Mouse (Mus musculus) hematopoietic stem cell, adult 5-6 weeks (primary cell): ENCODE data around the gene Cnot6l. TPM values are rescaled to one million over a fixed set of nuclear protein-coding genes. Genes with fewer than 3 reads are reported as not detected.

Source experiments
- ATAC-seq, 2 experiments: fragments of 125-278 bp in 1 of 2; replicated peaks in 1 of 2; 2 replicates each; pipeline ENCODE4 v1.8.0; 2016 to 2017; ENCODE audit warnings: inconsistent platforms in 2 of 2, mild to moderate bottlenecking in 2 of 2, moderate number of reproducible peaks in 2 of 2, low read depth in 1 of 2, moderate TSS enrichment in 1 of 2; ENCODE audit not compliant: low FRiP score in 2 of 2, poor library complexity in 2 of 2, severe bottlenecking in 2 of 2, insufficient read depth in 1 of 2, low TSS enrichment in 1 of 2
- total RNA-seq: library from RNA; stranded (forward); fragments of 172-1452, 232-1000 nt; gene quantifications from 2 replicates; pipeline ENCODE4 v1.2.3, GENCODE M21; 2017

Gene Cnot6l
- total RNA-seq, 1 experiment from 2014 or later = 109 TPM

- ATAC-seq = 0 out of 4 replicates have a peak, but pooled peaks of 1 of the 2 experiments have one; percentile 25
Observed at GRCm38 (mm10) chr5:96039188-96039840, 124.7 kb downstream of the Cnot6l start.

DNA sequence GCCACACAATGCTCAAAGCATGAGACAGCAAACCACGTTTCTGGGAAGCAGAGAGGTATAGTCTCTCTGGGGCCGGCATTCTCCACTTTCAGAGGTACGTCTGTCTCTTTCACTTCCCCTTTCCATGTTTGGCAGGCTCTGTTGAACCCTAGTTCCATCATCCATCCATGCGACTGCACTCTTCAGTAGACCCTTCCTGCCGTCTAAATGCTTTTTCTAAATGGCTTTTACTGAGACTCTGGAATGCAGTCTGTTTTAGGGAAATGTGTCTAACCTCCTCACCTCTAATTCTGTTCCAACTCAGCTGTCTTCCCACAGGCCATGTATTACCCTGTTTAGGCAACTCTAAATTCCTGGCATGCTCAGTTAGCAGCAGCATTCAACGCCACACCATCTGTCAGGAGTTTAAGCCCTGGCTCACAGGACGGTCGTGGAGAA lies 126.3 kb downstream of the Cnot6l start:
- ATAC-seq = peak; percentile 56 to 78

- no peak for ATAC-seq
Observed at GRCm38 (mm10) chr5:96036125-96036672, 127.8 kb downstream of the Cnot6l start.

- ATAC-seq = no peak
Observed at GRCm38 (mm10) chr5:96034101-96034500, 129.9 kb downstream of the Cnot6l start.

DNA sequence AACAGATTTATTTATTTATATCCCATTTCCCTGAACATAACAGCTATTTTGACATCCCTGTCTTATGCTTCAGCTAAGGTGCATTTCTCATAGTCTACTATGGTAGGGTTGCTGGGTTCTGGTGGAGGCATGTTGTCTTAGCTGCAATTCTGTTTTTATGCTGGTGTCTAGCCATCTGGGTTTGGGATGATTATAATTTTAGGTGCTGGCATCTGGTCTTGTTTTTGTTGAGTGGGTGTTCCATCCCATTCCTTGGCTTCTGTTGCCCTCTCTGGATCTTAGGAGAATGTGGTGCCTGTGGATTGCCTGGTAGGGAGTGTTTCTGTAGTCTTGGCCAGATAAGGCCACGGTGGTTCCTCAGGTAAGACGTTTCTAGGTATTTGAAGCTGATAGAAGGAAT lies 134.2 kb downstream of the Cnot6l start:
- no peak for ATAC-seq

Other genes with a start within 250 kb of the Cnot6l start
- not detected in 2 replicates for gene Cxcl13, start 207.2 kb downstream of the Cnot6l start, total RNA-seq
- 31.8 and 45.9 TPM in 2 replicates for gene Mrpl1, start 45.3 kb upstream of the Cnot6l start, total RNA-seq
- gene Fras1, start 209.8 kb upstream of the Cnot6l start, total RNA-seq = not detected in 2 replicates